Mouse (Mus musculus) liver, embryonic 13.5 days (tissue): ENCODE data around the gene Pnn. TPM values are rescaled to one million over a fixed set of nuclear protein-coding genes. Genes with fewer than 3 reads are reported as not detected.
A peak's percentile ranks its signal among the peaks of the same experiment; 100 is the strongest.

Experiments used
- ATAC-seq: fragments of 200-750 bp; cut with Nextera tagmentation; 2 replicates; pipeline ENCODE4 v1.8.0; 2017; ENCODE audit warnings: low read depth, mild to moderate bottlenecking, moderate number of reproducible peaks, moderate library complexity
- DNase-seq: peaks from one replicate; pipeline ENCODE4 v3.0.0; 2022
- H3K27ac ChIP-seq: fragments of 300-500 bp; sonication (generic); 2 replicates; pipeline ENCODE4 v1.5.1; 2015; ENCODE audit warnings: moderate library complexity, mild to moderate bottlenecking, inconsistent platforms
- H3K27me3 ChIP-seq: fragments of 300-500 bp; sonication (generic); 2 replicates; pipeline ENCODE4 v1.6.1; 2015; ENCODE audit warnings: mild to moderate bottlenecking, inconsistent platforms
- H3K36me3 ChIP-seq: fragments of 300-500 bp; sonication (generic); 2 replicates; pipeline ENCODE4 v1.6.1; 2015; ENCODE audit warnings: mild to moderate bottlenecking, inconsistent platforms
- H3K4me1 ChIP-seq: fragments of 300-500 bp; sonication (generic); replicated peaks from 2 replicates; pipeline ENCODE4 v1.6.1; 2015; ENCODE audit warnings: inconsistent platforms
- H3K4me2 ChIP-seq: fragments of 300-500 bp; sonication (generic); 2 replicates; pipeline ENCODE4 v1.6.1; 2015; ENCODE audit warnings: inconsistent platforms, mild to moderate bottlenecking, moderate library complexity
- H3K4me3 ChIP-seq: fragments of 300-500 bp; sonication (generic); replicated peaks from 2 replicates; pipeline ENCODE4 v1.5.1; 2015; ENCODE audit warnings: mild to moderate bottlenecking, inconsistent platforms
- H3K9ac ChIP-seq: fragments of 300-500 bp; sonication (generic); 2 replicates; pipeline ENCODE4 v1.6.1; 2015; ENCODE audit warnings: mild to moderate bottlenecking, inconsistent platforms
- H3K9me3 ChIP-seq: fragments of 300-500 bp; sonication (generic); replicated peaks from 2 replicates; pipeline ENCODE4 v1.6.1; 2016; ENCODE audit warnings: inconsistent platforms
- WGBS: fragments of 180-500 bp; shearing (Covaris S2); methylation state at CpG from one replicate; pipeline ENCODE4 v1.1.7; 2015; ENCODE audit not compliant: insufficient replicate concordance; 5-methylcytosine and 5-hydroxymethylcytosine counted together
- polyA plus RNA-seq: library from polyadenylated mRNA; unstranded; fragments of >200 nt; fragmentation: Nextera tagmentation; extraction: Ambion mirVana; gene quantifications from 2 replicates; pipeline ENCODE4 v1.2.1, GENCODE M21; 2015

The Pnn gene
- 43.9 and 53.3 TPM in 2 replicates for polyA plus RNA-seq

- DNase-seq (peak; percentile 96), ATAC-seq (peak; percentile 99)
- Histone ChIP-seq H3K27me3 (no peaks in the 10 kb centered on the region), H3K9me3 (no peaks in the 10 kb centered on the region), H3K4me3 (peak within 1 kb of the TSS; percentile 100), H3K36me3 (peaks cover 34% of the 10 kb centered on the region), H3K4me2 (peak within 1 kb of the TSS; percentile 79), H3K4me1 (peaks cover 25% of the 10 kb centered on the region), H3K27ac (peak within 1 kb of the TSS; percentile 89), H3K9ac (peak within 1 kb of the TSS; percentile 99)
- under 1% methylated on average over 43 of the region's 43 CpGs for WGBS
Measured at GRCm38 (mm10) chr12:59066448-59067077, at the start of gene Pnn. Gene Pnn (plus strand): TSS chr12:59066884.

- DNase-seq (no peak), ATAC-seq (0 out of 2 replicates have a peak, but pooled peaks have one; percentile 3)
- WGBS, result 84% methylated on average over 8 of the region's 8 CpGs
- Histone ChIP-seq H3K9ac (no peak overlapping the region), H3K9me3 (no peaks in the 10 kb centered on the region), H3K27me3 (no peaks in the 10 kb centered on the region), H3K4me2 (no peak overlapping the region), H3K4me1 (peaks cover 11% of the 10 kb centered on the region), H3K27ac (peak overlapping the region; percentile 9; the same call in 1 of the 2 replicates), H3K36me3 (peaks cover 66% of the 10 kb centered on the region), H3K4me3 (no peak overlapping the region)
Measured at GRCm38 (mm10) chr12:59017970-59018369, 48.7 kb upstream of the Pnn start.

GRCm38 (mm10) chr12:59019891-59020290 is 46.8 kb upstream of the Pnn start:
- 82% methylated on average over 2 of the region's 2 CpGs for WGBS
- H3K4me1 ChIP-seq, result 0 out of 2 replicates have a peak, but pooled peaks cover under 1% of the 10 kb centered on the region
- peaks cover 76% of the 10 kb centered on the region for H3K36me3 ChIP-seq
- no peak for DNase-seq
- no peak overlapping the region for H3K9ac ChIP-seq
- no peak overlapping the region for H3K4me3 ChIP-seq
- H3K9me3 ChIP-seq, result no peaks in the 10 kb centered on the region
- H3K4me2 ChIP-seq, result no peak overlapping the region
- no peak for ATAC-seq
- H3K27me3 ChIP-seq, result no peaks in the 10 kb centered on the region
- H3K27ac ChIP-seq, result no peak overlapping the region

GRCm38 (mm10) chr12:59021306-59021705 is 45.4 kb upstream of the Pnn start:
- no peak overlapping the region for H3K27ac ChIP-seq
- DNase-seq (no peak), ATAC-seq (no peak)
- H3K4me3 ChIP-seq, result no peak overlapping the region
- H3K36me3 ChIP-seq, result peaks cover 80% of the 10 kb centered on the region
- H3K4me2 ChIP-seq, result no peak overlapping the region
- 67% methylated on average over 4 of the region's 4 CpGs for WGBS
- no peaks in the 10 kb centered on the region for H3K4me1 ChIP-seq
- no peaks in the 10 kb centered on the region for H3K9me3 ChIP-seq
- no peak overlapping the region for H3K9ac ChIP-seq
- H3K27me3 ChIP-seq, result no peaks in the 10 kb centered on the region

- no peak overlapping the region for H3K9ac ChIP-seq
- no peak overlapping the region for H3K4me2 ChIP-seq
- DNase-seq (no peak), ATAC-seq (peak; percentile 62; the same call in 1 of the 2 replicates)
- no peak overlapping the region for H3K27ac ChIP-seq
- no peaks in the 10 kb centered on the region for H3K4me1 ChIP-seq
- H3K27me3 ChIP-seq, result no peaks in the 10 kb centered on the region
- H3K4me3 ChIP-seq, result no peak overlapping the region
- H3K36me3 ChIP-seq, result peaks cover 18% of the 10 kb centered on the region
- WGBS, result 30% methylated on average over 5 of the region's 5 CpGs
- H3K9me3 ChIP-seq, result no peaks in the 10 kb centered on the region
Measured at GRCm38 (mm10) chr12:59032101-59032500, 34.6 kb upstream of the Pnn start.

- H3K9ac ChIP-seq, result no peak overlapping the region; the same call in 1 of the 2 replicates
Measured at GRCm38 (mm10) chr12:59039162-59039970, 27.3 kb upstream of the Pnn start.

GRCm38 (mm10) chr12:59039971-59040844 is 26.5 kb upstream of the Pnn start:
- WGBS, result 2% methylated on average over 23 of the region's 23 CpGs
- peaks cover 20% of the 10 kb centered on the region for H3K4me1 ChIP-seq
- no peaks in the 10 kb centered on the region for H3K27me3 ChIP-seq
- H3K27ac ChIP-seq, result peak overlapping the region; percentile 91
- ATAC-seq (peak; percentile 91), DNase-seq (peak; percentile 74)
- peak overlapping the region; percentile 16; the same call in 1 of the 2 replicates for H3K4me3 ChIP-seq
- H3K9ac ChIP-seq, result peak overlapping the region; percentile 59
- peak overlapping the region; percentile 48 for H3K4me2 ChIP-seq
- H3K36me3 ChIP-seq, result peaks cover 29% of the 10 kb centered on the region
- no peaks in the 10 kb centered on the region for H3K9me3 ChIP-seq

More at GRCm38 (mm10) chr12:59039162-59039970, 27.3 kb upstream of the Pnn start:
- H3K4me1 ChIP-seq, result peaks cover 20% of the 10 kb centered on the region
- peak overlapping the region; percentile 91; the same call in 1 of the 2 replicates for H3K27ac ChIP-seq
- peaks cover 20% of the 10 kb centered on the region for H3K36me3 ChIP-seq
- no peaks in the 10 kb centered on the region for H3K9me3 ChIP-seq
- 53% methylated on average over 10 of the region's 10 CpGs for WGBS
- H3K4me3 ChIP-seq, result no peak overlapping the region
- H3K4me2 ChIP-seq, result peak overlapping the region; percentile 48; the same call in 1 of the 2 replicates
- no peaks in the 10 kb centered on the region for H3K27me3 ChIP-seq
- DNase-seq (no peak), ATAC-seq (no peak)

GRCm38 (mm10) chr12:59040851-59041250 is 25.8 kb upstream of the Pnn start:
- H3K4me3 ChIP-seq, result no peak overlapping the region
- WGBS, result 6% methylated on average over 7 of the region's 7 CpGs
- H3K9me3 ChIP-seq, result no peaks in the 10 kb centered on the region
- peaks cover 35% of the 10 kb centered on the region for H3K36me3 ChIP-seq
- peaks cover 20% of the 10 kb centered on the region for H3K4me1 ChIP-seq
- no peaks in the 10 kb centered on the region for H3K27me3 ChIP-seq
- DNase-seq (no peak), ATAC-seq (peak; percentile 66)
- peak overlapping the region; percentile 59; the same call in 1 of the 2 replicates for H3K9ac ChIP-seq
- H3K4me2 ChIP-seq, result no peak overlapping the region
- peak overlapping the region; percentile 91 for H3K27ac ChIP-seq

GRCm38 (mm10) chr12:59052470-59052869 is 14.2 kb upstream of the Pnn start:
- no peak for ATAC-seq
- no peaks in the 10 kb centered on the region for H3K9me3 ChIP-seq
- H3K36me3 ChIP-seq, result peaks cover 65% of the 10 kb centered on the region
- no peak for DNase-seq
- no peak overlapping the region for H3K9ac ChIP-seq
- 61% methylated on average over 3 of the region's 3 CpGs for WGBS
- no peak overlapping the region for H3K4me2 ChIP-seq
- H3K27ac ChIP-seq, result no peak overlapping the region
- peaks cover 53% of the 10 kb centered on the region for H3K4me1 ChIP-seq
- H3K27me3 ChIP-seq, result no peaks in the 10 kb centered on the region
- H3K4me3 ChIP-seq, result no peak overlapping the region

GRCm38 (mm10) chr12:59053166-59053565 is 13.5 kb upstream of the Pnn start:
- DNase-seq, result peak; percentile 38
- no peak overlapping the region for H3K4me3 ChIP-seq
- H3K4me2 ChIP-seq, result peak overlapping the region; percentile 29
- H3K27ac ChIP-seq, result peak overlapping the region; percentile 61
- H3K4me1 ChIP-seq, result peaks cover 57% of the 10 kb centered on the region
- no peaks in the 10 kb centered on the region for H3K27me3 ChIP-seq
- peak; percentile 89 for ATAC-seq
- H3K36me3 ChIP-seq, result peaks cover 66% of the 10 kb centered on the region
- H3K9ac ChIP-seq, result no peak overlapping the region
- WGBS, result 34% methylated on average over 5 of the region's 5 CpGs
- H3K9me3 ChIP-seq, result no peaks in the 10 kb centered on the region
